Mouse (Mus musculus) C2C12 (cell line): Measurements from ENCODE around the gene Nlk. TPM values are rescaled to one million over a fixed set of nuclear protein-coding genes. Genes with fewer than 3 reads are reported as not detected.
A peak's percentile ranks its signal among the peaks of the same experiment; 100 is the strongest.

Experiments
- H3K27me3 ChIP-seq: one replicate; pipeline ENCODE4 v1.6.1; 2011; ENCODE audit not compliant: control insufficient read depth, insufficient read depth, insufficient read length
- H3K36me3 ChIP-seq: one replicate; pipeline ENCODE4 v1.6.1; 2011; ENCODE audit not compliant: control insufficient read depth, insufficient read depth
- H3K4me3 ChIP-seq: one replicate; pipeline ENCODE4 v1.5.1; 2011; ENCODE audit warnings: mild to moderate bottlenecking, control low read depth; ENCODE audit not compliant: poor library complexity, insufficient read depth, severe bottlenecking
- H3K79me2 ChIP-seq: one replicate; pipeline ENCODE4 v1.6.1; 2011; ENCODE audit not compliant: control insufficient read depth, insufficient read depth
- H3K79me3 ChIP-seq: one replicate; pipeline ENCODE4 v1.6.1; 2011; ENCODE audit warnings: low read depth, control low read depth
- H3ac ChIP-seq: one replicate; pipeline ENCODE3; 2011; ENCODE audit warnings: low read depth; ENCODE audit not compliant: control insufficient read depth, insufficient read length
- CEBPB ChIP-seq: IDR thresholded peaks from one replicate; pipeline ENCODE4 v1.6.1; 2011; ENCODE audit warnings: low read depth, mild to moderate bottlenecking, control low read depth, moderate library complexity
- CTCF ChIP-seq: IDR thresholded peaks from one replicate; pipeline ENCODE4 v1.5.1; 2011; ENCODE audit not compliant: control insufficient read depth, insufficient read depth, insufficient read length
- FOSL1 ChIP-seq: IDR thresholded peaks from one replicate; pipeline ENCODE4 v1.8.0; 2011; ENCODE audit warnings: mild to moderate bottlenecking, low read length; ENCODE audit not compliant: poor library complexity, insufficient read depth, severe bottlenecking
- MAX ChIP-seq: IDR thresholded peaks from one replicate; pipeline ENCODE4 v1.6.1; 2011; ENCODE audit warnings: mild to moderate bottlenecking, control low read depth
- MYOD1 ChIP-seq: IDR thresholded peaks from one replicate; pipeline ENCODE4 v1.6.1; 2011; ENCODE audit warnings: low read depth; ENCODE audit not compliant: control insufficient read depth, insufficient read length
- MYOG ChIP-seq: IDR thresholded peaks from one replicate; pipeline ENCODE4 v1.6.1; 2011; ENCODE audit not compliant: control insufficient read depth, insufficient read length; ENCODE audit errors: extremely low read depth
- USF1 ChIP-seq: IDR thresholded peaks from one replicate; pipeline ENCODE4 v1.6.1; 2011; ENCODE audit warnings: low read depth, mild to moderate bottlenecking, control low read depth, moderate library complexity
- polyA plus RNA-seq: library from polyadenylated mRNA; unstranded; fragments of >200 nt; fragmentation: generic; extraction: Trizol; gene quantifications from one replicate; pipeline ENCODE4 v1.2.1, GENCODE M21; 2012; ENCODE audit warnings: missing spikeins

Gene Nlk
- polyA plus RNA-seq, 1 experiment, result 5.9 TPM

DNA sequence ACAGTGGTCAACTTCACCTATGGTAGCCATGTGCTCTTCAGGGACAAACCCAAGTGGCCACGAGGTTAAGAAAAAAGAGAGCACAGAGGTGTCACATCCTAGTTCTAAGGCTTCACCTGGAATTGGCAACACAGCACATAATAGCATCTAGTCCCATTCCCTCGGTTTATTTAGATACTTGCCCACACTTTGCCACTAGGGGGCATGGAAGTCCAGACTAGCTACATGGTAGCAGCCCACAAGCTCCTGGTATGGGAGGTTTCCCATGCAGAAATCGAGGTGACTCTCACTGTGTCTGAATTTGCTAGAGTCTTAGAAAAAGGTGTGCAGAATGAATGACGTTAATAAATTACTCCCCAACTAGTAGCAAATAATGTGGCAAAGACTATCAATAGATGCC, 136.7 kb downstream of the Nlk start:
- Histone ChIP-seq H3K79me2 (no peaks in the 10 kb centered on the region), H3K4me3 (no peak overlapping the region)

DNA sequence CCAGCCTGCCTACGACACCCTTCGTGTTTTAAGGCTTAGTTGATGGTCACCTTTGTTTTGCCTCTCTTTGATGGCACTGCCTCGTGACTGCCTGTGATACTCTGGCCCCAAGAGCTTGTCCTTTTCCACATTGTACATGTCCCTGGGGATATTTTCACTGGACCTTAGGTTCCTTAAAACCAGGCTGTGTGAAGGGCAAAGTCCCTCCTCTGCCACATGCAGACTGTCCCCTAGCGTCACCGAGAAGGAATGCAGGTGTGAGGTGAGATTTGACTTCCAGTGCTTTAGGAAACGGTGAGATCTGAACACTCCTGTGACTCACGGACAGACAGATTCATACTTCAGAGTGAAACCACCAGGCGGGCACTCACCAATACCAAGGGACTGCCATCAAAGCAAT, 139.9 kb downstream of the Nlk start:
- Histone ChIP-seq H3K79me2 (no peaks in the 10 kb centered on the region), H3K36me3 (no peaks in the 10 kb centered on the region), H3K27me3 (no peaks in the 10 kb centered on the region), H3K4me3 (no peak overlapping the region), H3K79me3 (no peaks in the 10 kb centered on the region), H3ac (no peak overlapping the region)
- TF ChIP-seq MAX (no peak), MYOG (no peak), CEBPB (no peak), USF1 (no peak), FOSL1 (no peak), MYOD1 (no peak), CTCF (no peak)

More for the DNA sequence above, 136.7 kb downstream of the Nlk start:
- TF ChIP-seq MYOD1 (no peak), CEBPB (no peak), MAX (no peak), CTCF (peak; percentile 50)
- H3K36me3 ChIP-seq, result peaks cover 4% of the 10 kb centered on the region
- H3K79me3 ChIP-seq, result no peaks in the 10 kb centered on the region
- H3K27me3 ChIP-seq, result no peaks in the 10 kb centered on the region
- H3ac ChIP-seq, result no peak overlapping the region

DNA sequence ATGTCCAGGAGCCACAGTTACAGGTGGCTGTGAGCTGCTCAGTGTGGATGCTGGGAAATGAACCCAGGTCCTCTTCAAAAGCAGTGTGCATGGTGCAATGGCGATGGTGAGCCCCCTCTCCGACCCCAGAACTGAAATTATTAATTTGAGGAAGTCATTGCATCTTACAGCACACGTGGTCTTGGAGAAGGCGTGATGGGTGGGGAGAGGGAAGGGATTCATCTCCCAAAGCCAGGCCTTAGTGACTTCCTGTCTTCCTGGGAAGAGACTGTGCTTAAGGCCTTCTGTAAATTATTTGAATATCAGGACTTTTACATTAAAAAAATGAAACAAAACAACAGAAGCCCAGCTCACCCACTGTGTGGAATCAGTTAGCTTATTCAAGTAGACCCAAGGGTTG, 141.1 kb downstream of the Nlk start:
- Histone ChIP-seq H3K4me3 (no peak overlapping the region), H3K36me3 (no peaks in the 10 kb centered on the region), H3K79me3 (no peaks in the 10 kb centered on the region), H3K27me3 (no peaks in the 10 kb centered on the region), H3K79me2 (no peaks in the 10 kb centered on the region), H3ac (no peak overlapping the region)
- TF ChIP-seq MAX (no peak), MYOD1 (no peak), CTCF (no peak), USF1 (no peak), MYOG (no peak), CEBPB (no peak), FOSL1 (no peak)

DNA sequence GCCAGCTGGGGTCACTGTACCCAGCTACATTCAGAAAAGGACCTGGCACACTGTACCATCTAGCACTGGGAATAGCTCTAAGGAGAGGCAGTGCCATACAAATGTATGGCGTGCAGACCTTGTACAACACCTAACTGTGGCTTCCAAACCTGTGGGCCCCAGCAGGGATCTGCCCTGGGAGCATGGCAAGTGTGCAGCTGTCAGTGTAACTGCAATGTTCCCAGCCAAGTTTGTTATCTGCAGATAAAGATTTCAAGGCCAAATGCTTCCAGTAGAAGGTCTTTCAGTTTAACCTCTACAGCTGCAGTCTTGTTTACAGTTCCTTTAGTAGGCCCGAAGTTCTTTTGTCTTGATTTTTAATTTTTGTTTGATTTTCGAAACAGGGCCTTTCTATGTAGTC, 141.6 kb downstream of the Nlk start:
- Histone ChIP-seq H3K79me2 (no peaks in the 10 kb centered on the region), H3K4me3 (no peak overlapping the region), H3K79me3 (no peaks in the 10 kb centered on the region), H3K36me3 (no peaks in the 10 kb centered on the region), H3K27me3 (no peaks in the 10 kb centered on the region), H3ac (no peak overlapping the region)
- TF ChIP-seq CEBPB (no peak), FOSL1 (no peak), MYOD1 (no peak), CTCF (no peak), USF1 (no peak), MYOG (no peak), MAX (no peak)

DNA sequence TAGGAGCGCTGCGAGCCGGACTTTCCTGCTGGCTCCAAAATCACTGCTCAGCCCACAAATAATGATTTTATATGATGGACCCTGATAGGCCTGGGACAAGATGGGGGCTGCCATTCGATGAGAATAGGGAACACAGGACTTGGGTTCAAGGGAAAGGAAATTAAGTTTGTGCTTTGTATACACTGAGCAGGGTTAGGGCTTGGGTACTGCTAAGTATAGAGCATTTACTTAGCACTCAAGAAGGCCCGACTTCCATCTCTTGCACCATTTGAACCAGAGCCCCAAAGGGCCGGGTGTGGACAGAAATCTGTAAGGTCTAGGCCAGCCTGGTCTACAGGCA, 146.1 kb downstream of the Nlk start:
- TF ChIP-seq MAX (no peak), CEBPB (no peak), MYOG (no peak)
- no peak overlapping the region for H3K4me3 ChIP-seq
- H3K79me3 ChIP-seq, result peaks cover 30% of the 10 kb centered on the region
- peak overlapping the region; percentile 44 for H3ac ChIP-seq
- H3K36me3 ChIP-seq, result peaks cover 11% of the 10 kb centered on the region
- H3K27me3 ChIP-seq, result no peaks in the 10 kb centered on the region
- peaks cover 44% of the 10 kb centered on the region for H3K79me2 ChIP-seq

DNA sequence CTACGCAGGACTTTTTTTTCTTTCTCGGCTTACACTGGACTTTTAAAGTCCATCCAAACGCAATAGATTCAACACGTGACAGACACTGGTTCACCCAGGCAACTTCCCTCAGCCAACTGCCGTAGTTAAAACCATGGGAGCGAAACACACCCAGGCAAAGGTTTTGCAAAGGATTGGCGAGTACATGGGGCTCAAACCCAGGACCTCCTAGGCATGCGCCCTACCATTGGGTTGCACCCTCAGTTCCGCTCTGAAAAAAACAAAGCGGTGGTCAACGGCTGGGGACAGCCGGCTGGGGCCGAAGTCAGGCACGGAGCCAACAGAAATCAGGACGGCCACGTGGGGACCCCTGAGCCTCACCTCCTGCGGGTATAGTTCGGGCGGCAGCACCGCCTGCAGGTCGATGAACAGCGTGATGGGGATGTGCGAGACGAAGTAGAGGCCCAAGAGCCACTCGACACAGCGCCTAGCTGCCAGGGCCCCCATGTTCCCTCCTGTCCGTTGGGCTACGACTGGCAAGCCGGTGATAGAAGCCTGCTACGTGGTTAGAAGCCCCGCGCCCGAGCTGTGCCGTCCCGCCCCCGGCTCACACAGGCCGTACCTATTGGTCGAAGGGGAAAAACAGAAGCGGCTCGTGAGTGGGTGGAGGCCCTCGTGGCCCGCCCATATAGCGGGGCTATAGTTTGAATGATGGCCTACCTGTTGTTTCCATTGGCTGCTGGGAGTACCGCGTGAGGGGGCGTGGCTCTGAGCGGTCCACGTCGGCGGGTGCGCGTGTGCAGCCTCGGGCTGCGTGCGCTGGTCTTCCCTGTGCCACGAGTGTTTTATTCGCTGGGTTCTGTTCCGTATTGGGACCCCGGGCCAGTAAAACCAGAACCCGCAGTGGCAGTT, 146.8 kb downstream of the Nlk start, which contains the start of gene Tmem97:
Tmem97 (minus strand) TSS at position 610 of the 891 bp plus-strand sequence.
- peak within 1 kb of the TSS; percentile 81 for H3K4me3 ChIP-seq
- H3K36me3 ChIP-seq, result peaks cover 15% of the 10 kb centered on the region
- H3K79me3 ChIP-seq, result peaks cover 35% of the 10 kb centered on the region
- peaks cover 50% of the 10 kb centered on the region for H3K79me2 ChIP-seq
- no peak for TF ChIP-seq MYOD1
- no peak for TF ChIP-seq MYOG
- TF ChIP-seq FOSL1, result no peak
- TF ChIP-seq USF1, result peak; percentile 81
- TF ChIP-seq CTCF, result no peak
- peak; percentile 87 for TF ChIP-seq MAX
- TF ChIP-seq CEBPB, result no peak
- H3K27me3 ChIP-seq, result no peaks in the 10 kb centered on the region
- H3ac ChIP-seq, result peak within 1 kb of the TSS; percentile 63
